Mouse (Mus musculus): Measurements from ENCODE around the gene Ms4a13. TPM values are rescaled to one million over a fixed set of nuclear protein-coding genes. Genes with fewer than 3 reads are reported as not detected.

Ms4a13 gene
- polyA plus RNA-seq, 1 experiment from 2014 or later: not detected

Other genes starting within 250 kb of the Ms4a13 start
- gene Ccdc86, start 247.5 kb downstream of the Ms4a13 start, polyA plus RNA-seq (2014; fragmentation: Nextera tagmentation; extraction: Ambion mirVana): 28.1 and 31.2 TPM in 2 replicates
- not detected in 2 replicates for gene Ms4a10, start 222.1 kb downstream of the Ms4a13 start, polyA plus RNA-seq (2014; fragmentation: Nextera tagmentation; extraction: Ambion mirVana)
- not detected in 2 replicates for gene Ms4a15, start 203.5 kb downstream of the Ms4a13 start, polyA plus RNA-seq (2014; fragmentation: Nextera tagmentation; extraction: Ambion mirVana)
- gene Ms4a18, start 178.7 kb downstream of the Ms4a13 start, polyA plus RNA-seq (2014; fragmentation: Nextera tagmentation; extraction: Ambion mirVana): not detected in 2 replicates
- not detected in 2 replicates for gene Ms4a8a, start 115.6 kb downstream of the Ms4a13 start, polyA plus RNA-seq (2014; fragmentation: Nextera tagmentation; extraction: Ambion mirVana)
- gene 1700017D01Rik, start 65.9 kb downstream of the Ms4a13 start, polyA plus RNA-seq (2014; fragmentation: Nextera tagmentation; extraction: Ambion mirVana): not detected in 2 replicates
- not detected in 2 replicates for gene 1700025F22Rik, start 31.4 kb downstream of the Ms4a13 start, polyA plus RNA-seq (2014; fragmentation: Nextera tagmentation; extraction: Ambion mirVana)
- not detected in 2 replicates for gene Ms4a12, start 35.7 kb upstream of the Ms4a13 start, polyA plus RNA-seq (2014; fragmentation: Nextera tagmentation; extraction: Ambion mirVana)
- not detected in 2 replicates for gene Ms4a1, start 69.5 kb upstream of the Ms4a13 start, polyA plus RNA-seq (2014; fragmentation: Nextera tagmentation; extraction: Ambion mirVana)
- gene Ms4a5, start 87.1 kb upstream of the Ms4a13 start, polyA plus RNA-seq (2014; fragmentation: Nextera tagmentation; extraction: Ambion mirVana): not detected in 2 replicates
- not detected in 2 replicates for gene Ms4a14, start 117.7 kb upstream of the Ms4a13 start, polyA plus RNA-seq (2014; fragmentation: Nextera tagmentation; extraction: Ambion mirVana)
- 0.56 and 1.0 TPM in 2 replicates for gene Ms4a7, start 139.4 kb upstream of the Ms4a13 start, polyA plus RNA-seq (2014; fragmentation: Nextera tagmentation; extraction: Ambion mirVana)
- 1.6 and 1.7 TPM in 2 replicates for gene Ms4a4a, start 178.8 kb upstream of the Ms4a13 start, polyA plus RNA-seq (2014; fragmentation: Nextera tagmentation; extraction: Ambion mirVana)
- not detected in 2 replicates for gene Ms4a4c, start 208.0 kb upstream of the Ms4a13 start, polyA plus RNA-seq (2014; fragmentation: Nextera tagmentation; extraction: Ambion mirVana)
- not detected in 2 replicates for gene Ms4a4b, start 246.8 kb upstream of the Ms4a13 start, polyA plus RNA-seq (2014; fragmentation: Nextera tagmentation; extraction: Ambion mirVana)

All from forebrain, embryonic 11.5 days (tissue).